Mouse (Mus musculus): Measurements from ENCODE around the gene Chd1l.
A peak's percentile ranks its signal among the peaks of the same experiment; 100 is the strongest.

Chd1l gene

DNA sequence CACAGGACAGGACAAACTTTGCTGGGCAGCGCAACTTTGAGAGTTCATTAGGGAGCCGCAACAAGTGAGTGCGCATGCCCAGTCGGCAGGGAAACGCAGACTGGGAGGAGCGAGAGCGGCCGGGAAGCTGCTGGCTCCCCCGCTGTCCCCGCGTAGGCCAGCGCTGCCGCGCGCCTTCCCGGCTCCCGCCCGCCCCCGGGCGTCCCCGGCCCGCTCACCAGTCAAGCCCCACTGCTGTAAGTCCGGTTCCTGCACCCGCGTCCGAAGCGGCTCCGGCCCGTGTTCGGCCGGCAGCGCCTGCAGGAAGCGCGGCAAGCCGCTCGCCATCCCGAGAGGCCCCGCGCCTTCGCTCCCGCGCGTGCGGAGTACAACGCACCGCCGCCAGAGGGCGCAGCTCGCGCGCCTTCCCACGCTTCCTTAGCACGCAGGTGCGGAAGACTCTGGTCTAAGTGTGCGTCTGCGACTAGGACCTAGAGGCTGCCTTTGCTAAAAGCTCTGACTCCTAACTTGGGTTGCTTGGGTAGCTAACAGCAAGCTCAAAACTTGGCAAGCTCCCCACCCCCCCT is at the start of gene Chd1l:
TSS of gene Chd1l (minus strand) at position 359 of the 566 bp plus-strand sequence.
- DNase-seq: peak; percentile 87

DNA sequence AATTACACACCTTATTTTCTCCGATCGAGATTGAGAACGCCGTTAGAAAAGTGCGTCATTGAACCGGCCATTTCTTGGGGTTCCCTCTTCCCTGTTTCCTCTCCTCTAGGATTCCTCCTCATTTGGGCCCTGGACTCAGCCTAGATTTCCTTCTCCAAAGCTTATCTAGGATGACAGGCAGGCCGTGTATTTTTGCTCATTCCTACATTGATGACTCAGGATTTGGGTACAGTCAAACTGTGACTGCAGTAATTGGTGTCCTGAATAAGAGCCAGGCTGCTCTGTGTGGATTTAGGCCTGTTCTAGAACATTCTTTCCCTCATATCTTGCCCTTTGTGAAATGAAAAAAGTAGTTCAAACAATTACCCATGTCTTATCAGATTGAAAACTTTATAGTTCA is 49.7 kb upstream of the Chd1l start:
- DNase-seq: no peak

- DNase-seq: no peak
Measured at GRCm38 (mm10) chr3:97658426-97659193, 48.6 kb upstream of the Chd1l start.

DNA sequence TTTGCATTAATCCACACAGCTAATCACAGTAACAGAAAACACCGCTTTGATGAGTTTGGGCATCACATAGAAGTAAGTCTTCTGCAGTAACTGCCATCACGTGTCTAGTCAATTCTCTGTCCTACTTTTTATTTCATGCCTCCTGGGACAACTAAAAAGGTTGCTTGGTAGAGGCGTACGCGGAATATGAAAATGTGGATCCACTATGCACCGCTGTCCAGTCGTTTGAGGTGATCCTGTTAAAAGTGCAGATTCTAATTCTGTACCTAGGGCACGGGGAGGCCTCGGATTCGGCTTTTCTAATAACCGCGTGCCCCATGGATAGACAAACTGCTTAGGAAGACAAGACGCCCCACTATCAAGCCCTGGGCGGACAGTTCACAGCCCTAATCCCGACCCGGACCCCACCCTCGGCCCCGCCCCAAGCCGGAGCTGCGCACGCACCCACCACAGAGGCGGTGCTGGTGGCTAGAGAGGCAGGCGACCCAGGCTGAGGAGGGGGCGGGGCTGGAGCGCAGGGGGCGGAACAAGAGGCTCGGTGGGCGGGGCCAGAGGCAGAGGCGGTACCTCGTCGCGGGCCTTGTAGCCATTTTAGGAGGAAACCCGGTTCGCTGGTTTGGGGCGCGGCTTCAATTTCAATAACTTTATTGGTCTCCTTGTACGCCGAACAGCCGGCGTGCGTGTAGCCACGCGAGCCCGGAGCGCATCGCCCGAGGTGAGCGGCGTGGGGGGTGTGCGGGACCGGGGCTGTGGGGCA is 47.8 kb upstream of the Chd1l start, which contains the start of gene Prkab2:
TSS of gene Prkab2 (plus strand) at position 539 of the 757 bp plus-strand sequence.
- DNase-seq: peak; percentile 99

GRCm38 (mm10) chr3:97654901-97655300 is 44.9 kb upstream of the Chd1l start:
- no peak for DNase-seq

DNA sequence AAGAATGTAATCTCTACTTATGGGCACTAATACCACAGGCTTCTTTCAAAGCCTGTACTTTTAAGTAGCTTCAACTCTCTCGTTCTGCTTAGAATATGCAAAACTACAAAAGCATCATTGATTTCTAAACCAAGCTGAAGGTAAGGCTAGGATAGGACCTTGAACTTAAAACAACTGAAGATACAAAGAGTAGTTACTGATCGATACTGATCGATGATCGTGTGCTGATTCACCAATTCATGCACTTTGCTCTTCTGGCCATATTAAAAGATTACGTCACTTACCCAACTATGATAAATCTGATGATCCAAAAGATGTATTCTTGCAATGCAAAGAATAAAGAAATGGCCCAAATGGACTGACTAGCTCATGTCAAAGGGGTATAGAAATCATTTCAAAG is 43.8 kb upstream of the Chd1l start:
- no peak for DNase-seq

DNA sequence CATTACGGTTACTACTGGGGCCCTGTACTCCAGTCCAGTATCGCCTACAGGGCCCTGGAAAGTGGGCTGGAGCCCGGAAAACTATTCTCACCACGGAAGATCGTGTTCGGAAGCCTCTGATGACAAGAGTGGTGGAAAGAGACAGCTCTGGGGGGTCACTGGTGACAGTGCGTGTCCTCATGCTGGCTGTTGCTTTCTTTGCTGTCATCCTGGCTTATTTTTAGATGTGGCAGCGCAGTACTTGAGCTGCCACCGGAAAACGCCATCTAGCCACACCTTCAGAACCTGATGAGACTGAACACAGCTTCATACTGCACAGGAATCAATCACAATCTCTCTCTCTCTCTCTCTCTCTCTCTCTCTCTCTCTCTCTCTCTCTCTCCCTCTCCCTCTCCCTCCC is 41.6 kb upstream of the Chd1l start:
- DNase-seq: no peak

DNA sequence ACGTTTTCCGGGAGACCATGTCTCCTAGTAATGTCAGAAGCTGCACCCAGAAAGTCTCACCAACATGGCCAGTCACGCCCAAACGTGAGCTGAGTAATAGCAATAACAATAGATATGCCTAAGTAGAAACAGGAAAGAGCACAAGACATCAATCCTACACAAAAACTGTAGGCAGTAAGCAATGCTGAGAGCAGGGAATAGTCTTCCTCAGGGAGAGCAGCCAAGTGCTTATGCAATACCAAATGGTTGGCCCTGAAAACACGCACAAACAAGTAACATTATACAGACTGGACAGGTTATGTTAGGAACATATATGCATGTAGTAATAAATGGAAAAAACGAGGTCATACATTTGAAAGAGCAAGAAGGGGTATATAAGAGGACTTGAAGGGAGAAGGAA is 39.5 kb upstream of the Chd1l start:
- DNase-seq: no peak

GRCm38 (mm10) chr3:97649022-97649421 is 39.0 kb upstream of the Chd1l start:
- no peak for DNase-seq

DNA sequence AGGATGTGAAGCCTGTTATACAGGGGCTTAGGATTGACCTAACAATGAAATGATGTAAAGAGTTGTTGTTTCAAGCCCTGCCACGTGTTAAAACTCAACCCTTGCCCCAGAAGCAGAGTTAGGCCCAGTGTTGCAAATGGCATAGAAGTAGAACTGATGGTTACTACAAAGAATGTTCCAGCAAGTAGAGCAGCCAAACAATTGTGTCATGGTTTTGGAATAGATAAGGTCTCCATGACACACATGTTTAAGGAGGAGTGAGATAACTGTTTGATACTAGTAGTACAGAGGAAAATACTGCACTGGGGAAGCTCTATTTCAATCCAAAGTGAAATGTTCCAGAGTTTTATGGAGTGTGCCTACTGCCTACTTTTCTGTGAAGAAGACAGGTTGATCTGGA is 38.5 kb upstream of the Chd1l start:
- DNase-seq: no peak

DNA sequence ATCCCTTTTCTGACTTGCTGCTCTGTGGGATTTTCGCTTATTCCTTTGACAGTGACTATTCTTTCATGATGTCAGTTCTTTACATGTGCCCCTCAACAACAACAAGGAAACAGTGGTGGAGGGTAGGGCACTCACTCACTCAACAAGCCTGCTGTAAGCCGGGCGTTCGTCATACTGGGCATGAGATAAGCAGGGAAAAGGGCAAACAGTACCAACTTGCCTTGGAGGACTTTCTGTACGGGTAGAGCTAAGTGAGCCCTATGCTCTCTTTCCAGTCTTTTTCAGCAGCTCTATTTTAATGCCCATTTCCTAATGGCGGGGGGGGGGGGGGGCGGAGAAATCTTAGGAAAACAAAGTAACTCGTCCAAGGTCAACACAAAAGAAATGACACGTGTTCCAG is 32.0 kb upstream of the Chd1l start:
- no peak for DNase-seq

DNA sequence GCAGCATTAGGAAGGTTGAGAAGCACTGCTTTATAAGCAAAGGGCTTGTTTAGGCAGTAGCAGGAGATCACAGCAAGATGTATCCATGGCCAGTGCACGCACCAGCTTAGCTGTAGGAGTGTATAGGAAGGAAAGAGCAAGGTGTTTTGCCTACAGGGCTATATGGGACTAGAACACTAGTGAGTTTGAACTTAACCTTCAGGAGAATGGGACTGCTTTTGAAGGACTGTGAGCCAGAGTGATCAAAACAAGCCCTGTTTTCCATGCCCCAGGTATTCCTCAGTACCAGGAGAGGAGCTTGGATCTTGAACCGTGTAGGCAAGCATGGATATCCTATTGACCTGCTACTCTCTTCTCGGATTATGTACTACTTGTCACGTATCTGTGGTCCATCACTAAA is 31.4 kb upstream of the Chd1l start:
- no peak for DNase-seq

DNA sequence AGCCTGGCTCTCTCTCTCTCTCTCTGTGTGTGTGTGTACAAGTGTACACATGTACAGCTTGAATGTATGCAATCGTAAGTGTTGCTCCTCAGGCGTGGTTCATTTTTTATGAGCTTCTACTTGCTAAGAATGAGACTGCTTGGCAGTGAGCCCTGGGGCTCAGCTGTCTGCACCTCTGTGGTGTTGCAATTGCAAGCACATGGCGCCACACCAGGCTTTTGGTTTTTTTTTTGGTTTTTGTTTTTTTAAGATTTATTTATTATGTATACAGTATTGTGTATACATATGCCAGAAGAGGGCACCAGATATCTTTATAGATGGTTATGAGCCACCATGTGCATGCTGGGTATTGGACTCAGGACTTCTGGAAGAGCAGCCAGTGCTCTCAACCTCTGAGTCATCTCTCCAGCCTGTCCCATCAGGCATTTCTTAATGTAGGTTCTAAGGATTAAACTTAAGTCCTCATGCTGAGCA is 24.3 kb upstream of the Chd1l start:
- DNase-seq: no peak

- DNase-seq: no peak
Measured at GRCm38 (mm10) chr3:97633456-97633855, 23.5 kb upstream of the Chd1l start.

- DNase-seq: no peak
Measured at GRCm38 (mm10) chr3:97631258-97631860, 21.4 kb upstream of the Chd1l start.

DNA sequence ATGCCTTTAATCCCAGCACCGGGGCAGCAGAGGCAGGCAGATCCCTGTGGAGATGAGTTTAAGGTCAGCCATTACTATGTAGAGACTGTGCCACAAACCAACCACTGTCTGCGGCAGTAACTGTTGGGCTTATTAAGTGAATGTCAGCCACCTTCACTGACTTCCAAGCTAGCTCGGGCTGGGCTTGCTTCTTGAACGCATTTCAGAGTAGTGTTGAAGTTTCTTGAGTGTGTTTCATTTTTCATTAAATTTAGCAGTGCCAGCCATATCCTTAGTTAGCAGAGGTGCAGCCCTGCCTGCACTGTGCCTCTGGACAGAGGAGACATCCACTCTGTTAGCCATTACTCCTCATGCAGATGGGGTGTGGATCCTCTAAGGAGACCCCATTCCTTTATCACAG is 20.7 kb upstream of the Chd1l start:
- no peak for DNase-seq

DNA sequence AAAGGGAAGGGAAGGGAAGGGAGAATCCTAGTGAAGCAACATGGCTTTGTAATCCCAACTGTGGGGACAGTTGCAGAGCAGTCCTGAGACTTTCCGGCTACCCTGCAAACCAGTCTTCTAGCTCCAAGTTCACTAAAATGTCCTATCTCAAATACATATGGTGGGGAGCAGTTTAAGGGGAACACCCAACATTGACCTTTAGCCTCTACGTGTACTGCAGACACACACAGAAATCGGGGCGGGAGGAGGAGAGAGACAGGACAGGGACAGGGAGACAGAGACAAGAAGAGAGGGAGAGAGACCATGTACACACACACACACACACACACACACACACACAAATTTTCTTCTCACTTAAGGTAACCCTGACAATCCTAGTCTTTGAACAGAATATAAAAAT is 19.9 kb upstream of the Chd1l start:
- DNase-seq: no peak

DNA sequence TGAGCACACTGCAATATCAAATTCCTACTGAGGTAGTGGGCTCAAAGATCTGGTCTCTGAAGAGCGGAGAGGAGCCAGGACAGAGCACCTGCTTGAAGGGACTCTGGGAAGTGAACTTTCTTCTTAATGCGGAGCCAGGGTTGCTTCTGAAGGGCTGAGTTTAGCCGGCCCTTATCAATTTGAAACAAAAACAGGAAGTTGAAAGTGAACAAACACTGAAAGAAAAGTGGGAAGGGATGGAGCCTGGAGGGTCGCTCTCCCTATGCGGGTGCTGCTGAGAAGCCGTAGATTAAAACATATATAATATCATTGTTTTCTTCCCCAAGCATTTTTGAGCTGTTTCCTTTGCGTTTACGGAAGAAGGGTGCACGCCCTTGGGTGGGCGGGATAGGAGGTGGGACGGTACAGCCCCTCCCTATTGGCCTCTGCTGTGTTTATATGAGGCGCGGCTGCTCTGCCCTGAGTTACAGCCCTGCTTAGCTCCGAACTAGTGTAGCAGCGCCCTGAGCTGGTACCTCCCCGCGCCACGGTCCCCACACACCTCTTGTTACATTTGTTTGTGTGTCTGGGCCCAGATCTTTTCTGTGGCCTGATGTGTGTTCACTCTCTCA is 18.5 kb upstream of the Chd1l start, which contains the start of gene Fmo5:
TSS of gene Fmo5 (plus strand) at position 414 of the 611 bp plus-strand sequence.
- DNase-seq: peak; percentile 72

DNA sequence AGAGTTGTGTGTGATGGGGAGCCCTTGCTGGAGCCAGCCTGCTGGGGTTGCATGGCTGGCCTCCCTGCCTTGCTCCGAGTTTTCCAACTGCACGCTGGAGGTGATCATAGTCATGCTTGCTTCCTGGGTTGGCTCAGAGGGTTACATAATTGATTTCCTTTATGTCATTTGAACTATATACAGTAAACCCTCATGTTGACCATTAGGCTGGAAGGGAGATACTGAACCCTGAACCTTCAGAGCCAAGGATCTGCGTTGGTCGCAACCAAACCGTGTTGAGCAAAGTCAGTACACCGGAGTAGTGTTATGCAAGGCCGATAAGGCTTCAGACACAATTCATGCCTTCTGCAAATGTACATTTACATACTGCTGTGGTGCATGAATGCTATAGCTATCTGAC is 17.9 kb upstream of the Chd1l start:
- DNase-seq: peak; percentile 15

DNA sequence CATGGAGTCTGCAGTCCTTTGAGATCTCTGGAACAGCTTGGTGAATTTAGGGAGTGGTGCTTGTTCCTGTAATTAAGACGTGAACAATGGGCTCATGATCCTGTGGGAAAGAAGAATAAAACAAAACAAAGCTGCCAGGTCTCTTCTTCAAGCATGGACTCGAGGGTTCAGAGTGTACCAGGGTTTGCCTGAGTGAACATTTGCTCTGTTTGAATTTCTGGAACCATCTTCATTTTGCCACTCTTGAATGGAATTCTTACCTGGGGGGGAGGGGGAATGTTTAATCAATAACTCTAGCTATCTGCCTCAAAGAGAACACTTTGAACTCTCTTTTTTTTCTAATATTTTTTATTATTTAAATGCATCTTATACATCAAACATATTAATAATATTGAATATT is 14.6 kb upstream of the Chd1l start:
- no peak for DNase-seq

- DNase-seq: no peak
Measured at GRCm38 (mm10) chr3:97620657-97621056, 10.7 kb upstream of the Chd1l start.

GRCm38 (mm10) chr3:97617899-97618298 is 7.9 kb upstream of the Chd1l start:
- no peak for DNase-seq

Data from kidney, adult 11 months (tissue).